20 mouse cellular contexts compared by ENCODE assay signal in the genomic region with DNA sequence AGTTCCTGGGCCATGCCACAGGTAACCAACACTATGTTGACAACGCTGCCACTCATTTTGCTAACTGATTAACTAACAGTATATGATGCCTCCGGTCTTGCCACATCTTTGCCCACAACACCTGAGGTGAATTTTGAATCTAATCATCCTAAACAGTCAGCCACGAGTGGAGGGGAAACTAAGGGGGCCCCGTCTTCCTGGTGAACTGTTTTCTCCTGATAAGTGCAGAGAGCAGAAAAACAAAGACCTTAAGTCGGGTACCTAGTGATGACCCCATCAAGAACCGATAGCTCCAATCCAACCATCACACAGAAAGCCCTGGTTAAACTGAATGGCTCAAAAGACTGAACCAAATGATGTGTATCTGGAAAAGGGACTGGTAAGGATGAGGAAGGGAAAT. TPM values are rescaled to one million over a fixed set of nuclear protein-coding genes. Genes with fewer than 3 reads are reported as not detected.
DNase-seq lines count a peak whose midpoint lies in the region; ATAC-seq and TF ChIP-seq lines count a peak whose summit lies in the region.
"Had no signal": no experiment of that assay in that cellular context is flagged by ENCODE, and none has a peak within 500 bp of the region (broad histone marks: within the 10 kb centered on the region; RNA-seq: fewer than 3 reads in every experiment).

No protein-coding gene starts in this region.

- H3K27ac ChIP-seq in liver, embryonic 11.5 days (ENCODE audit: low read depth, low read length): no peak overlapping the region
- H3K27ac ChIP-seq in liver, embryonic 14.5 days: no peak overlapping the region
- H3K27ac ChIP-seq in forebrain, embryonic 13.5 days: no peak overlapping the region
- no peak overlapping the region for H3K27ac ChIP-seq in forebrain, embryonic 15.5 days (replicated peaks)
- H3K27ac ChIP-seq: embryonic facial prominence, embryonic 10.5 days; embryonic facial prominence, embryonic 12.5 days had no signal

- H3K4me3 ChIP-seq in liver, embryonic 11.5 days (ENCODE audit: low read depth, low read length): no peak overlapping the region
- no peak overlapping the region for H3K4me3 ChIP-seq in liver, embryonic 14.5 days (ENCODE audit: insufficient read depth in 1 of 2, low read depth in 2 of 2, low read length in 2 of 2)
- no peak overlapping the region for H3K4me3 ChIP-seq in forebrain, embryonic 13.5 days
- H3K4me3 ChIP-seq in forebrain, embryonic 15.5 days: no peak overlapping the region
- H3K4me3 ChIP-seq: embryonic facial prominence, embryonic 10.5 days; embryonic facial prominence, embryonic 12.5 days had no signal

- H3K27me3 ChIP-seq in liver, embryonic 11.5 days (replicated peaks; ENCODE audit: control insufficient read depth, insufficient read depth, low read length): no peaks in the 10 kb centered on the region
- H3K27me3 ChIP-seq in liver, embryonic 14.5 days (ENCODE audit: control insufficient read depth, insufficient read depth, low read length): no peaks in the 10 kb centered on the region
- no peaks in the 10 kb centered on the region for H3K27me3 ChIP-seq in forebrain, embryonic 13.5 days
- H3K27me3 ChIP-seq in forebrain, embryonic 15.5 days: no peaks in the 10 kb centered on the region
- H3K27me3 ChIP-seq: embryonic facial prominence, embryonic 12.5 days had no signal

- H3K9ac ChIP-seq in liver, embryonic 11.5 days (ENCODE audit: low read depth, low read length): no peak overlapping the region
- H3K9ac ChIP-seq in liver, embryonic 14.5 days (replicated peaks): no peak overlapping the region
- H3K9ac ChIP-seq in forebrain, embryonic 13.5 days: no peak overlapping the region
- no peak overlapping the region for H3K9ac ChIP-seq in forebrain, embryonic 15.5 days (replicated peaks)
- H3K9ac ChIP-seq: embryonic facial prominence, embryonic 12.5 days; forebrain, postnatal 0 days had no signal

- 46% methylated on average over 6 of the region's 6 CpGs for WGBS in liver, embryonic 11.5 days
- 18% methylated on average over 6 of the region's 6 CpGs for WGBS in liver, embryonic 14.5 days (ENCODE audit: insufficient replicate concordance)
- 88% methylated on average over 6 of the region's 6 CpGs for WGBS in forebrain, embryonic 13.5 days
- 84% methylated on average over 6 of the region's 6 CpGs for WGBS in forebrain, embryonic 15.5 days

- TF ChIP-seq EP300 in liver, embryonic 14.5 days (IDR thresholded peaks at IDR 0.05; ENCODE audit: low read depth): no peak

- H3K4me1 ChIP-seq in liver, embryonic 11.5 days (replicated peaks; ENCODE audit: control insufficient read depth, insufficient read depth, low read length): no peaks in the 10 kb centered on the region
- peaks cover 0 to 8% of the 10 kb centered on the region in 2 experiments; a peak in 3 of 4 replicates for H3K4me1 ChIP-seq in liver, embryonic 14.5 days (replicated peaks; ENCODE audit: control insufficient read depth in 2 of 2, insufficient read depth in 2 of 2, low read length in 1 of 2)
- H3K4me1 ChIP-seq in forebrain, embryonic 13.5 days: no peaks in the 10 kb centered on the region
- H3K4me1 ChIP-seq in forebrain, embryonic 15.5 days: no peaks in the 10 kb centered on the region
- H3K4me1 ChIP-seq: embryonic facial prominence, embryonic 10.5 days; embryonic facial prominence, embryonic 12.5 days had no signal

- no peaks in the 10 kb centered on the region for H3K36me3 ChIP-seq in liver, embryonic 11.5 days (ENCODE audit: control insufficient read depth, insufficient read depth, low read length)
- H3K36me3 ChIP-seq in liver, embryonic 14.5 days (replicated peaks; ENCODE audit: control insufficient read depth, insufficient read depth, low read depth): no peaks in the 10 kb centered on the region
- no peaks in the 10 kb centered on the region for H3K36me3 ChIP-seq in forebrain, embryonic 13.5 days (ENCODE audit: poor library complexity, severe bottlenecking)
- no peaks in the 10 kb centered on the region for H3K36me3 ChIP-seq in forebrain, embryonic 15.5 days
- H3K36me3 ChIP-seq: embryonic facial prominence, embryonic 10.5 days; embryonic facial prominence, embryonic 12.5 days had no signal

- no peaks in the 10 kb centered on the region for H3K9me3 ChIP-seq in liver, embryonic 11.5 days (ENCODE audit: control insufficient read depth, low read length)
- no peaks in the 10 kb centered on the region for H3K9me3 ChIP-seq in liver, embryonic 14.5 days (ENCODE audit: control insufficient read depth, low read length)
- no peaks in the 10 kb centered on the region for H3K9me3 ChIP-seq in forebrain, embryonic 13.5 days (replicated peaks)
- no peaks in the 10 kb centered on the region for H3K9me3 ChIP-seq in forebrain, embryonic 15.5 days
- H3K9me3 ChIP-seq: embryonic facial prominence, embryonic 10.5 days; embryonic facial prominence, embryonic 12.5 days had no signal

- DNase-seq in liver, embryonic 11.5 days (ENCODE audit: low spot score): no peak
- DNase-seq in liver: no peak
- DNase-seq in c-Kit-positive CD71-positive TER-119-negative erythroid progenitor cells, embryonic 14.5 days (ENCODE audit: low read depth): peak; percentile 20
- DNase-seq in c-Kit-positive CD71-positive TER-119-positive erythroid progenitor cells, embryonic 14.5 days (ENCODE audit: low spot score): peak; percentile 13
- no peak for DNase-seq in liver, embryonic 14.5 days (ENCODE audit: low read depth in 3 of 3, low spot score in 3 of 3)
- DNase-seq in layer of hippocampus, postnatal 10 days (ENCODE audit: low spot score in 2 of 2): no peak
- DNase-seq: adrenal gland, adult 2 months; adrenal gland, postnatal 10 days; adrenal gland, postnatal 25 days; cerebellum, adult 11 months; cerebellum, adult 18-20 months; cerebellum, adult 8-10 months; cerebellum, postnatal 10 days; cerebellum, postnatal 25 days; forebrain, postnatal 0 days had no signal

- no peak overlapping the region for H3K4me2 ChIP-seq in liver, embryonic 11.5 days
- no peak overlapping the region for H3K4me2 ChIP-seq in liver, embryonic 14.5 days (ENCODE audit: low read depth)
- H3K4me2 ChIP-seq in forebrain, embryonic 13.5 days: no peak overlapping the region
- no peak overlapping the region for H3K4me2 ChIP-seq in forebrain, embryonic 15.5 days (replicated peaks)
- H3K4me2 ChIP-seq: embryonic facial prominence, embryonic 12.5 days had no signal

- ATAC-seq in liver, embryonic 11.5 days (replicated peaks; ENCODE audit: low FRiP score): peak; percentile 72
- ATAC-seq in liver, embryonic 14.5 days (ENCODE audit: insufficient read depth): peak; percentile 53; the same call in 1 of the 2 replicates
- no peak for ATAC-seq in forebrain, embryonic 13.5 days
- ATAC-seq in forebrain, embryonic 15.5 days (replicated peaks): no peak
- ATAC-seq: forebrain, embryonic 14.5 days; forebrain, postnatal 0 days had no signal

- no peak for TF ChIP-seq CTCF in liver, embryonic 14.5 days (IDR thresholded peaks at IDR 0.05; ENCODE audit: low read depth)

RNA-seq across cellular contexts. Expression of gene Diaph3, which starts 8.6 kb away (rescaled TPM):
- 18.5 and 22.9 TPM in 2 replicates for polyA plus RNA-seq in liver, embryonic 11.5 days (2014; fragmentation: Nextera tagmentation; extraction: Ambion mirVana)
- polyA plus RNA-seq in liver, embryonic 14.5 days (2012; rRNA removed): 4.7 and 8.9 TPM in 2 replicates
- 14.6 and 15.2 TPM in 2 replicates for polyA plus RNA-seq in liver, embryonic 14.5 days (2014; fragmentation: Nextera tagmentation; extraction: Ambion mirVana)
- polyA plus RNA-seq in forebrain, embryonic 13.5 days (2015; fragmentation: Nextera tagmentation; extraction: Ambion mirVana): 8.4 and 10.9 TPM in 2 replicates
- total RNA-seq in layer of hippocampus, postnatal 10 days (2021): 1 to 10 TPM; 6.8 to 7.6 TPM
- polyA plus RNA-seq in forebrain, embryonic 15.5 days (2015; fragmentation: Nextera tagmentation; extraction: Ambion mirVana): 6.4 and 7.3 TPM in 2 replicates

Comparison
In these comparisons a context has a peak if more than half of its experiments do, and no peak if none do; other contexts are left out.
1. ATAC-seq: peak in liver, embryonic 11.5 days (single experiment) and liver, embryonic 14.5 days (single experiment); none in forebrain, embryonic 13.5 days (single experiment) and forebrain, embryonic 15.5 days (single experiment).
2. DNase-seq: peak in c-Kit-positive CD71-positive TER-119-negative erythroid progenitor cells, embryonic 14.5 days (single experiment) and c-Kit-positive CD71-positive TER-119-positive erythroid progenitor cells, embryonic 14.5 days (single experiment); none in liver, embryonic 11.5 days (single experiment), liver (single experiment), liver, embryonic 14.5 days (0 of 3) and layer of hippocampus, postnatal 10 days (0 of 2).